Mouse (Mus musculus) megakaryocyte-erythroid progenitor cell, adult 5-6 weeks (primary cell): ENCODE results near the gene Mgst2. TPM values are rescaled to one million over a fixed set of nuclear protein-coding genes. Genes with fewer than 3 reads are reported as not detected.

ENCODE experiments used
- ATAC-seq: replicated peaks from 2 replicates; pipeline ENCODE4 v1.8.0; 2016; ENCODE audit warnings: mild to moderate bottlenecking, inconsistent platforms; ENCODE audit not compliant: severe bottlenecking, poor library complexity, low FRiP score, low TSS enrichment
- total RNA-seq, 2 experiments: library from RNA; stranded (forward) in 1 of 2; stranded (reverse) in 1 of 2; fragments of 200-1000, 215-1000 nt in 1 of 2; fragments of >200 nt in 1 of 2; fragmentation: Nextera tagmentation in 1 of 2; gene quantifications; 2 replicates each; pipeline ENCODE4 v1.2.3; 2014 to 2017

Mgst2 gene
- total RNA-seq, 2 experiments from 2014 or later, result 0.66 to 8.3 TPM

GRCm38 (mm10) chr3:51652292-51652691 lies 7.9 kb upstream of the Mgst2 start:
- peak; percentile 75 for ATAC-seq

GRCm38 (mm10) chr3:51652701-51653100 lies 7.5 kb upstream of the Mgst2 start:
- ATAC-seq, result 0 out of 2 replicates have a peak, but pooled peaks have one; percentile 35

- ATAC-seq, result no peak
Observed at GRCm38 (mm10) chr3:51654303-51655055, 5.7 kb upstream of the Mgst2 start.

- no peak for ATAC-seq
Observed at GRCm38 (mm10) chr3:51659415-51659814, 745 bp upstream of the Mgst2 start.

- ATAC-seq, result no peak
Observed at GRCm38 (mm10) chr3:51660821-51661276, 689 bp downstream of the Mgst2 start.

- no peak for ATAC-seq
Observed at GRCm38 (mm10) chr3:51661376-51661775, 1.2 kb downstream of the Mgst2 start.

- ATAC-seq, result no peak
Observed at GRCm38 (mm10) chr3:51661880-51662550, 1.9 kb downstream of the Mgst2 start.

- ATAC-seq, result peak; percentile 62
Observed at GRCm38 (mm10) chr3:51662557-51662956, 2.4 kb downstream of the Mgst2 start.

- no peak for ATAC-seq
Observed at GRCm38 (mm10) chr3:51668607-51669006, 8.4 kb downstream of the Mgst2 start.

- peak; percentile 55; the same call in 1 of the 2 replicates for ATAC-seq
Observed at GRCm38 (mm10) chr3:51670414-51671070, 10.4 kb downstream of the Mgst2 start.

- no peak for ATAC-seq
Observed at GRCm38 (mm10) chr3:51671071-51671469, 10.9 kb downstream of the Mgst2 start.

- ATAC-seq, result no peak
Observed at GRCm38 (mm10) chr3:51672631-51673030, 12.5 kb downstream of the Mgst2 start.

GRCm38 (mm10) chr3:51673408-51674086 lies 13.4 kb downstream of the Mgst2 start:
- no peak for ATAC-seq

GRCm38 (mm10) chr3:51674963-51675362 lies 14.8 kb downstream of the Mgst2 start:
- no peak for ATAC-seq

GRCm38 (mm10) chr3:51685539-51685938 lies 25.4 kb downstream of the Mgst2 start:
- no peak for ATAC-seq

GRCm38 (mm10) chr3:51686316-51686715 lies 26.2 kb downstream of the Mgst2 start:
- no peak for ATAC-seq

- ATAC-seq, result no peak
Observed at GRCm38 (mm10) chr3:51686791-51687190, 26.6 kb downstream of the Mgst2 start.

- peak; percentile 90 for ATAC-seq
Observed at GRCm38 (mm10) chr3:51688725-51689124, 28.6 kb downstream of the Mgst2 start.

GRCm38 (mm10) chr3:51693196-51693595 lies 33.0 kb downstream of the Mgst2 start:
- no peak for ATAC-seq

- no peak for ATAC-seq
Observed at GRCm38 (mm10) chr3:51694576-51694975, 34.4 kb downstream of the Mgst2 start.
